Mouse (Mus musculus): ENCODE data around the gene Rin2.

GRCm38 (mm10) chr2:145753973-145754372 lies 79.0 kb downstream of the Rin2 start:
- TF ChIP-seq CTCF (IDR thresholded peaks at IDR 0.05; ENCODE audit: control insufficient read depth, insufficient read depth, low read length) (no peak), POLR2A (IDR thresholded peaks at IDR 0.05; ENCODE audit: borderline replicate concordance, control insufficient read depth, low read depth, low read length) (no peak)
